Comparison of ENCODE assay signal across 13 mouse cellular contexts in genomic region chr6:38913386-38914042, GRCm38 (mm10). TPM values are rescaled to one million over a fixed set of nuclear protein-coding genes. Genes with fewer than 3 reads are reported as not detected.
DNase-seq lines count a peak whose midpoint lies in the region; ATAC-seq and TF ChIP-seq lines count a peak whose summit lies in the region.
"Had no signal": no experiment of that assay in that cellular context is flagged by ENCODE, and none has a peak within 500 bp of the region (broad histone marks: within the 10 kb centered on the region; RNA-seq: fewer than 3 reads in every experiment).

No protein-coding gene starts in this region.

- TF ChIP-seq RAD21 in MEL (IDR thresholded peaks at IDR 0.05; ENCODE audit: low read depth, low read length) = no peak

- H3K4me2 ChIP-seq in midbrain, embryonic 12.5 days (replicated peaks) = peak overlapping the region; percentile 16; the same call in 1 of the 2 replicates
- H3K4me2 ChIP-seq: intestine, embryonic 15.5 days; lung, embryonic 14.5 days had no signal

- TF ChIP-seq EP300 in MEL (IDR thresholded peaks at IDR 0.05; ENCODE audit: low read depth in 1 of 2, low read length in 2 of 2) = no peak

- no peak for TF ChIP-seq CTCF in MEL (IDR thresholded peaks at IDR 0.05 in 2 of 3, conservative IDR thresholded peaks at IDR 0.05 in 1 of 3; ENCODE audit: control insufficient read depth in 1 of 3, insufficient read depth in 1 of 3, low read depth in 2 of 3, low read length in 3 of 3, poor library complexity in 1 of 3, severe bottlenecking in 1 of 3)
- no peak for TF ChIP-seq CTCF in brain, embryonic 14.5 days (IDR thresholded peaks at IDR 0.05; ENCODE audit: borderline replicate concordance, extremely low read depth, insufficient read depth, insufficient read length)

- no peak overlapping the region for H3K9ac ChIP-seq in MEL (ENCODE audit: control insufficient read depth, low read depth, low read length, poor library complexity, severe bottlenecking)
- no peak overlapping the region for H3K9ac ChIP-seq in midbrain, embryonic 12.5 days (replicated peaks)
- H3K9ac ChIP-seq: intestine, embryonic 15.5 days; lung, embryonic 14.5 days had no signal

- H3K27ac ChIP-seq in MEL (ENCODE audit: control insufficient read depth, low read depth, low read length) = peak overlapping the region; percentile 24; the same call in 1 of the 2 replicates
- H3K27ac ChIP-seq in midbrain, embryonic 12.5 days (replicated peaks) = peak overlapping the region; percentile 58
- H3K27ac ChIP-seq: intestine, embryonic 15.5 days had no signal

- DNase-seq in layer of hippocampus, adult 11-12 months (ENCODE audit: low spot score) = peak; percentile 20
- no peak for DNase-seq in layer of hippocampus, adult 18-20 months (ENCODE audit: low spot score in 2 of 2)
- DNase-seq in MEL (ENCODE audit: low read depth, low spot score) = peak; percentile 49
- peak; percentile 55 for DNase-seq in brain, embryonic 14.5 days (ENCODE audit: low read depth)
- no peak for DNase-seq in urinary bladder, postnatal 4 days (ENCODE audit: low spot score in 2 of 2)
- no peak for DNase-seq in kidney, postnatal 14 days
- DNase-seq: adrenal gland, adult 8-10 months; kidney, postnatal 10 days; thymus, postnatal 4 days had no signal

- H3K36me3 ChIP-seq in MEL (ENCODE audit: control insufficient read depth in 1 of 2, insufficient read depth in 2 of 2, low read length in 2 of 2) = peaks cover 0 to 58% of the 10 kb centered on the region in 2 experiments; a peak in 2 of 4 replicates
- no peaks in the 10 kb centered on the region for H3K36me3 ChIP-seq in midbrain, embryonic 12.5 days
- H3K36me3 ChIP-seq: intestine, embryonic 15.5 days had no signal

- no peak overlapping the region for H3K4me3 ChIP-seq in MEL (ENCODE audit: control insufficient read depth in 1 of 2, insufficient read depth in 1 of 2, low read depth in 2 of 2, low read length in 2 of 2)
- no peak overlapping the region for H3K4me3 ChIP-seq in midbrain, embryonic 12.5 days
- H3K4me3 ChIP-seq: intestine, embryonic 15.5 days had no signal

- peak; percentile 50; the same call in 1 of the 2 replicates for ATAC-seq in midbrain, embryonic 12.5 days (ENCODE audit: low FRiP score, low read depth)
- ATAC-seq: intestine, embryonic 15.5 days had no signal

- H3K9me3 ChIP-seq in MEL (replicated peaks; ENCODE audit: insufficient read depth, low read length) = no peaks in the 10 kb centered on the region
- no peaks in the 10 kb centered on the region for H3K9me3 ChIP-seq in midbrain, embryonic 12.5 days
- H3K9me3 ChIP-seq: intestine, embryonic 15.5 days had no signal

- no peak for TF ChIP-seq POLR2A in MEL (IDR thresholded peaks at IDR 0.05; ENCODE audit: control insufficient read depth in 1 of 2, insufficient read depth in 1 of 2, low read depth in 1 of 2, low read length in 2 of 2, poor library complexity in 1 of 2)
- no peak for TF ChIP-seq POLR2A in brain, embryonic 14.5 days (IDR thresholded peaks at IDR 0.05; ENCODE audit: borderline replicate concordance, extremely low read depth, insufficient read depth, insufficient read length, poor library complexity, severe bottlenecking)

- 51% methylated on average over 13 of the region's 13 CpGs for whole genome bisulfite sequencing in midbrain, embryonic 12.5 days

- no peaks in the 10 kb centered on the region for H3K27me3 ChIP-seq in MEL (ENCODE audit: control insufficient read depth in 1 of 2, insufficient read depth in 2 of 2, low read length in 2 of 2)
- no peaks in the 10 kb centered on the region; the same call in none of the 2 replicates for H3K27me3 ChIP-seq in midbrain, embryonic 12.5 days
- H3K27me3 ChIP-seq: CH12.LX; intestine, embryonic 15.5 days had no signal

- no peaks in the 10 kb centered on the region for H3K79me2 ChIP-seq in MEL (ENCODE audit: control insufficient read depth, insufficient read depth, low read length, poor library complexity)

- peaks cover 40 to 62% of the 10 kb centered on the region in 2 experiments for H3K4me1 ChIP-seq in MEL (ENCODE audit: control insufficient read depth in 1 of 2, insufficient read depth in 2 of 2, low read length in 2 of 2)
- H3K4me1 ChIP-seq in midbrain, embryonic 12.5 days = peaks cover 14% of the 10 kb centered on the region; the same call in 1 of the 2 replicates

TF ChIP-seq in MEL, 35 proteins besides CTCF, POLR2A, EP300 and RAD21:
- no peak for TF ChIP-seq USF2 (IDR thresholded peaks at IDR 0.05; ENCODE audit: borderline replicate concordance in 1 of 2, insufficient read depth in 1 of 2, low read depth in 1 of 2, low read length in 2 of 2)
- no peak for TF ChIP-seq ZC3H11A (IDR thresholded peaks at IDR 0.05; ENCODE audit: low read depth, low read length)
- TF ChIP-seq RCOR1 (IDR thresholded peaks at IDR 0.05; ENCODE audit: low read depth, low read length) = no peak
- TF ChIP-seq NELFE (IDR thresholded peaks at IDR 0.05; ENCODE audit: low read depth, low read length) = no peak
- TF ChIP-seq MYC (IDR thresholded peaks at IDR 0.05; ENCODE audit: low read depth, low read length) = no peak

RNA-seq across cellular contexts. Expression of gene Hipk2, which starts 37.5 kb away (rescaled TPM):
- total RNA-seq in layer of hippocampus, adult 18-20 months (2021) = 10 to 100 TPM; 63.8 to 66.2 TPM
- total RNA-seq in MEL (2012; rRNA removed) = 3.9 and 4.3 TPM in 2 replicates
- polyA plus RNA-seq in MEL (2012; ENCODE audit: insufficient read depth in 1 of 2, insufficient read length in 2 of 2, low read depth in 1 of 2, low replicate concordance in 2 of 2, missing spikeins in 1 of 2) = 10 to 100 TPM; 14.1 to 85.1 TPM
- 25.9 and 48.7 TPM in 2 replicates for polyA plus RNA-seq in brain, embryonic 14.5 days (2012; rRNA removed)
- polyA plus RNA-seq in midbrain, embryonic 12.5 days (2016; fragmentation: Nextera tagmentation; extraction: Ambion mirVana) = 36.7 and 40.4 TPM in 2 replicates

RNA-seq across cellular contexts. Expression of gene Tbxas1, which starts 38.3 kb away (rescaled TPM):
- total RNA-seq in layer of hippocampus, adult 18-20 months (2021) = 1 to 10 TPM; 1.9 to 2.7 TPM
- 0.54 and 0.65 TPM in 2 replicates for total RNA-seq in MEL (2012; rRNA removed)
- 1 to 10 TPM in 1 of 2 experiments, not detected in 1; 2.7 TPM for polyA plus RNA-seq in MEL (2012; ENCODE audit: insufficient read depth in 1 of 2, insufficient read length in 2 of 2, low read depth in 1 of 2, low replicate concordance in 2 of 2, missing spikeins in 1 of 2)
- 0.93 and 0.97 TPM in 2 replicates for polyA plus RNA-seq in brain, embryonic 14.5 days (2012; rRNA removed)
- polyA plus RNA-seq in midbrain, embryonic 12.5 days (2016; fragmentation: Nextera tagmentation; extraction: Ambion mirVana) = 2.2 TPM in 2 replicates
- total RNA-seq: CH12.LX had no signal

Comparison
In these comparisons a context has a peak if more than half of its experiments do, and no peak if none do; other contexts are left out.
1. DNase-seq: peak in layer of hippocampus, adult 11-12 months (single experiment), MEL (single experiment) and brain, embryonic 14.5 days (single experiment); none in layer of hippocampus, adult 18-20 months (0 of 2), urinary bladder, postnatal 4 days (0 of 2) and kidney, postnatal 14 days (single experiment).